Mouse (Mus musculus) E14TG2a.4 (cell line): Measurements from ENCODE around the gene Spock2.

Experiments used
- CTCF ChIP-seq: conservative IDR thresholded peaks from 2 replicates; pipeline ENCODE4 v1.5.1; 2014; ENCODE audit warnings: low read length
- NANOG ChIP-seq: IDR thresholded peaks from 2 replicates; pipeline ENCODE4 v1.6.1; 2014; ENCODE audit warnings: borderline replicate concordance, low read length, mixed read lengths
- POU5F1 ChIP-seq: IDR thresholded peaks from 2 replicates; pipeline ENCODE4 v1.6.1; 2014; ENCODE audit warnings: low read length, borderline replicate concordance

GRCm38 (mm10) chr10:60168960-60169359 lies 62.9 kb downstream of the Spock2 start:
- no peak for TF ChIP-seq CTCF
- no peak for TF ChIP-seq POU5F1
- no peak for TF ChIP-seq NANOG
